Mouse (Mus musculus): ENCODE measurements around the gene Nms. TPM values are rescaled to one million over a fixed set of nuclear protein-coding genes. Genes with fewer than 3 reads are reported as not detected.

Nms gene
- not detected in 2 replicates for polyA plus RNA-seq (2012; ENCODE audit: insufficient read depth, insufficient read length, low replicate concordance, missing spikeins)

GRCm38 (mm10) chr1:38938849-38939248 lies at the start of gene Nms:
Gene Nms (plus strand): TSS chr1:38939149.
- Histone ChIP-seq H3K4me1 (ENCODE audit: control insufficient read depth, insufficient read depth, low read length) (no peaks in the 10 kb centered on the region), H3K27ac (ENCODE audit: insufficient read depth, low read depth, low read length) (no peak within 1 kb of the TSS), H3K4me3 (ENCODE audit: insufficient read depth, low read depth, low read length) (no peak within 1 kb of the TSS)
- TF ChIP-seq POLR2A (IDR thresholded peaks at IDR 0.05; ENCODE audit: insufficient read depth, low read depth, low read length), result no peak
- TF ChIP-seq CTCF (IDR thresholded peaks at IDR 0.05; ENCODE audit: insufficient read depth, low read depth, low read length), result no peak
- WGBS, result 68% methylated on average over 6 of the region's 6 CpGs

GRCm38 (mm10) chr1:38891444-38891843 lies 47.5 kb upstream of the Nms start:
- Histone ChIP-seq H3K4me1 (ENCODE audit: control insufficient read depth, insufficient read depth, low read length) (peaks cover 19% of the 10 kb centered on the region), H3K27ac (ENCODE audit: insufficient read depth, low read depth, low read length) (no peak overlapping the region), H3K4me3 (ENCODE audit: insufficient read depth, low read depth, low read length) (no peak overlapping the region)
- WGBS, result 96% methylated on average over 5 of the region's 5 CpGs
- TF ChIP-seq CTCF (IDR thresholded peaks at IDR 0.05; ENCODE audit: insufficient read depth, low read depth, low read length), result no peak
- no peak for TF ChIP-seq POLR2A (IDR thresholded peaks at IDR 0.05; ENCODE audit: insufficient read depth, low read depth, low read length)

GRCm38 (mm10) chr1:38893081-38893480 lies 45.9 kb upstream of the Nms start:
- WGBS, result 20% methylated on average over 5 of the region's 5 CpGs
- Histone ChIP-seq H3K4me3 (ENCODE audit: insufficient read depth, low read depth, low read length) (no peak overlapping the region), H3K27ac (ENCODE audit: insufficient read depth, low read depth, low read length) (peak overlapping the region; percentile 73), H3K4me1 (ENCODE audit: control insufficient read depth, insufficient read depth, low read length) (peaks cover 17% of the 10 kb centered on the region)
- TF ChIP-seq POLR2A (IDR thresholded peaks at IDR 0.05; ENCODE audit: insufficient read depth, low read depth, low read length), result no peak
- TF ChIP-seq CTCF (IDR thresholded peaks at IDR 0.05; ENCODE audit: insufficient read depth, low read depth, low read length), result no peak

- WGBS, result under 1% methylated on average over 67 of the region's 67 CpGs
- Histone ChIP-seq H3K27ac (ENCODE audit: insufficient read depth, low read depth, low read length) (peak within 1 kb of the TSS; percentile 49), H3K4me3 (ENCODE audit: insufficient read depth, low read depth, low read length) (peak within 1 kb of the TSS; percentile 75), H3K4me1 (ENCODE audit: control insufficient read depth, insufficient read depth, low read length) (peaks cover 19% of the 10 kb centered on the region)
- TF ChIP-seq POLR2A (IDR thresholded peaks at IDR 0.05; ENCODE audit: insufficient read depth, low read depth, low read length), result peak; percentile 89
- no peak; the same call in 1 of the 2 replicates for TF ChIP-seq CTCF (IDR thresholded peaks at IDR 0.05; ENCODE audit: insufficient read depth, low read depth, low read length)
Measured at GRCm38 (mm10) chr1:38897431-38898248, 41.3 kb upstream of the Nms start, which contains the start of gene Chst10. Gene Chst10 (minus strand): TSS chr1:38898161.

GRCm38 (mm10) chr1:38902571-38902970 lies 36.4 kb upstream of the Nms start:
- H3K4me3 ChIP-seq (ENCODE audit: insufficient read depth, low read depth, low read length), result no peak overlapping the region
- 62% methylated on average over 5 of the region's 5 CpGs for WGBS
- peaks cover 2% of the 10 kb centered on the region; the same call in 1 of the 2 replicates for H3K4me1 ChIP-seq (ENCODE audit: control insufficient read depth, insufficient read depth, low read length)
- H3K27ac ChIP-seq (ENCODE audit: insufficient read depth, low read depth, low read length), result no peak overlapping the region
- TF ChIP-seq CTCF (IDR thresholded peaks at IDR 0.05; ENCODE audit: insufficient read depth, low read depth, low read length) (no peak), POLR2A (IDR thresholded peaks at IDR 0.05; ENCODE audit: insufficient read depth, low read depth, low read length) (no peak)

- no peak for TF ChIP-seq CTCF (IDR thresholded peaks at IDR 0.05; ENCODE audit: insufficient read depth, low read depth, low read length)
- no peak for TF ChIP-seq POLR2A (IDR thresholded peaks at IDR 0.05; ENCODE audit: insufficient read depth, low read depth, low read length)
- Histone ChIP-seq H3K4me1 (ENCODE audit: control insufficient read depth, insufficient read depth, low read length) (no peaks in the 10 kb centered on the region), H3K27ac (ENCODE audit: insufficient read depth, low read depth, low read length) (no peak overlapping the region), H3K4me3 (ENCODE audit: insufficient read depth, low read depth, low read length) (no peak overlapping the region)
- WGBS, result 81% methylated on average over 2 of the region's 2 CpGs
Measured at GRCm38 (mm10) chr1:38903985-38904384, 35.0 kb upstream of the Nms start.

GRCm38 (mm10) chr1:38928996-38929395 lies 10.0 kb upstream of the Nms start:
- H3K4me1 ChIP-seq (ENCODE audit: control insufficient read depth, insufficient read depth, low read length), result no peaks in the 10 kb centered on the region
- no peak overlapping the region for H3K27ac ChIP-seq (ENCODE audit: insufficient read depth, low read depth, low read length)
- H3K4me3 ChIP-seq (ENCODE audit: insufficient read depth, low read depth, low read length), result no peak overlapping the region
- 67% methylated on average over 4 of the region's 4 CpGs for WGBS
- no peak for TF ChIP-seq POLR2A (IDR thresholded peaks at IDR 0.05; ENCODE audit: insufficient read depth, low read depth, low read length)
- no peak for TF ChIP-seq CTCF (IDR thresholded peaks at IDR 0.05; ENCODE audit: insufficient read depth, low read depth, low read length)

GRCm38 (mm10) chr1:38929468-38929867 lies 9.5 kb upstream of the Nms start:
- H3K4me3 ChIP-seq (ENCODE audit: insufficient read depth, low read depth, low read length), result no peak overlapping the region
- no peak overlapping the region for H3K27ac ChIP-seq (ENCODE audit: insufficient read depth, low read depth, low read length)
- 38% methylated on average over 4 of the region's 4 CpGs for WGBS
- no peaks in the 10 kb centered on the region for H3K4me1 ChIP-seq (ENCODE audit: control insufficient read depth, insufficient read depth, low read length)
- no peak for TF ChIP-seq POLR2A (IDR thresholded peaks at IDR 0.05; ENCODE audit: insufficient read depth, low read depth, low read length)
- TF ChIP-seq CTCF (IDR thresholded peaks at IDR 0.05; ENCODE audit: insufficient read depth, low read depth, low read length), result no peak

GRCm38 (mm10) chr1:38930767-38931166 lies 8.2 kb upstream of the Nms start:
- no peaks in the 10 kb centered on the region for H3K4me1 ChIP-seq (ENCODE audit: control insufficient read depth, insufficient read depth, low read length)
- H3K27ac ChIP-seq (ENCODE audit: insufficient read depth, low read depth, low read length), result no peak overlapping the region
- no peak overlapping the region for H3K4me3 ChIP-seq (ENCODE audit: insufficient read depth, low read depth, low read length)
- TF ChIP-seq CTCF (IDR thresholded peaks at IDR 0.05; ENCODE audit: insufficient read depth, low read depth, low read length), result no peak
- TF ChIP-seq POLR2A (IDR thresholded peaks at IDR 0.05; ENCODE audit: insufficient read depth, low read depth, low read length), result no peak
- 66% methylated on average over 8 of the region's 8 CpGs for WGBS

All from olfactory bulb, adult 2 months (tissue).